Mouse (Mus musculus): ENCODE data around the gene Msgn1. TPM values are rescaled to one million over a fixed set of nuclear protein-coding genes. Genes with fewer than 3 reads are reported as not detected.

Gene Msgn1
- not detected in 2 replicates for polyA plus RNA-seq (2012; rRNA removed)

GRCm38 (mm10) chr12:11208872-11209271 is at the start of gene Msgn1:
Gene Msgn1 (minus strand): TSS chr12:11208972.
- DNase-seq (ENCODE audit: low spot score), result no peak

- no peak for DNase-seq (ENCODE audit: low spot score)
Measured at GRCm38 (mm10) chr12:11250322-11250721, 41.5 kb upstream of the Msgn1 start.

- no peak for DNase-seq (ENCODE audit: low spot score)
Measured at GRCm38 (mm10) chr12:11247460-11247859, 38.7 kb upstream of the Msgn1 start.

GRCm38 (mm10) chr12:11235996-11236395 is 27.2 kb upstream of the Msgn1 start:
- DNase-seq (ENCODE audit: low spot score), result no peak

GRCm38 (mm10) chr12:11230267-11230666 is 21.5 kb upstream of the Msgn1 start:
- no peak for DNase-seq (ENCODE audit: low spot score)

GRCm38 (mm10) chr12:11226529-11227268 is 17.9 kb upstream of the Msgn1 start:
- no peak for DNase-seq (ENCODE audit: low spot score)

GRCm38 (mm10) chr12:11226123-11226522 is 17.4 kb upstream of the Msgn1 start:
- DNase-seq (ENCODE audit: low spot score), result no peak

GRCm38 (mm10) chr12:11224722-11225121 is 15.9 kb upstream of the Msgn1 start:
- no peak for DNase-seq (ENCODE audit: low spot score)

GRCm38 (mm10) chr12:11223090-11223489 is 14.3 kb upstream of the Msgn1 start:
- DNase-seq (ENCODE audit: low spot score), result no peak

- no peak for DNase-seq (ENCODE audit: low spot score)
Measured at GRCm38 (mm10) chr12:11222566-11222965, 13.8 kb upstream of the Msgn1 start.

GRCm38 (mm10) chr12:11221524-11222330 is 13.0 kb upstream of the Msgn1 start:
- DNase-seq (ENCODE audit: low spot score), result no peak

- DNase-seq (ENCODE audit: low spot score), result no peak
Measured at GRCm38 (mm10) chr12:11217726-11218250, 9.0 kb upstream of the Msgn1 start.

GRCm38 (mm10) chr12:11216454-11216853 is 7.7 kb upstream of the Msgn1 start:
- no peak for DNase-seq (ENCODE audit: low spot score)

- DNase-seq (ENCODE audit: low spot score), result no peak
Measured at GRCm38 (mm10) chr12:11215555-11215954, 6.8 kb upstream of the Msgn1 start.

GRCm38 (mm10) chr12:11214776-11215175 is 6.0 kb upstream of the Msgn1 start:
- no peak for DNase-seq (ENCODE audit: low spot score)

GRCm38 (mm10) chr12:11212881-11213280 is 4.1 kb upstream of the Msgn1 start:
- DNase-seq (ENCODE audit: low spot score), result no peak

- no peak for DNase-seq (ENCODE audit: low spot score)
Measured at GRCm38 (mm10) chr12:11210361-11210760, 1.6 kb upstream of the Msgn1 start.

GRCm38 (mm10) chr12:11209636-11210035 is 864 bp upstream of the Msgn1 start:
- DNase-seq (ENCODE audit: low spot score), result no peak

- DNase-seq (ENCODE audit: low spot score), result no peak
Measured at GRCm38 (mm10) chr12:11206321-11206720, 2.5 kb downstream of the Msgn1 start.

- peak; percentile 32 for DNase-seq (ENCODE audit: low spot score)
Measured at GRCm38 (mm10) chr12:11203694-11204665, 4.8 kb downstream of the Msgn1 start.

GRCm38 (mm10) chr12:11202476-11202875 is 6.3 kb downstream of the Msgn1 start:
- no peak for DNase-seq (ENCODE audit: low spot score)

- no peak for DNase-seq (ENCODE audit: low spot score)
Measured at GRCm38 (mm10) chr12:11200711-11201110, 8.1 kb downstream of the Msgn1 start.
